Mouse (Mus musculus) brain, embryonic 14.5 days (tissue): ENCODE measurements at regions not wholly inside any gene's neighbourhood (a gene's known extent, or its start where the extent isn't known, plus 50 kb on each side); places are given as distances from the start of the nearest gene placed in this dataset.
A peak's percentile ranks its signal among the peaks of the same experiment; 100 is the strongest.

Source experiments
- DNase-seq: peaks from one replicate; pipeline ENCODE4 v3.0.0-alpha.2; 2011; ENCODE audit warnings: low read depth
- CTCF ChIP-seq: fragments of 200-500 bp; IDR thresholded peaks from 2 replicates; pipeline ENCODE4 v1.5.1; 2012; ENCODE audit warnings: inconsistent platforms, mild to moderate bottlenecking, moderate library complexity, borderline replicate concordance; ENCODE audit not compliant: insufficient read depth, insufficient read length; ENCODE audit errors: extremely low read depth
- POLR2A ChIP-seq: fragments of 200-500 bp; IDR thresholded peaks from 2 replicates; pipeline ENCODE4 v1.6.1; 2012; ENCODE audit warnings: mild to moderate bottlenecking, inconsistent platforms, borderline replicate concordance; ENCODE audit not compliant: poor library complexity, insufficient read depth, insufficient read length, severe bottlenecking; ENCODE audit errors: extremely low read depth

- DNase-seq = no peak
- TF ChIP-seq CTCF (no peak), POLR2A (no peak)
Measured at GRCm38 (mm10) chr8:33997676-33998075, 113.9 kb downstream of the Gm10131 start.

- no peak for DNase-seq
- no peak for TF ChIP-seq POLR2A
- no peak for TF ChIP-seq CTCF
Measured at GRCm38 (mm10) chr8:33992946-33993345, 118.6 kb downstream of the Gm10131 start.

- TF ChIP-seq POLR2A = no peak
- TF ChIP-seq CTCF = no peak
- no peak for DNase-seq
Measured at GRCm38 (mm10) chr8:33991917-33992875, 119.3 kb downstream of the Gm10131 start.

- peak; percentile 61 for DNase-seq
- TF ChIP-seq POLR2A (no peak), CTCF (no peak)
Measured at GRCm38 (mm10) chr8:33991165-33991916, 120.2 kb downstream of the Gm10131 start.

- TF ChIP-seq POLR2A (no peak), CTCF (no peak)
- DNase-seq = no peak
Measured at GRCm38 (mm10) chr8:33990039-33990438, 121.5 kb downstream of the Gm10131 start.

- TF ChIP-seq POLR2A (no peak), CTCF (no peak)
- no peak for DNase-seq
Measured at GRCm38 (mm10) chr8:33987755-33988104, 123.8 kb downstream of the Gm10131 start.

- TF ChIP-seq CTCF (no peak), POLR2A (no peak)
Measured at GRCm38 (mm10) chr8:33987091-33987754, 124.3 kb downstream of the Gm10131 start.

GRCm38 (mm10) chr8:33986657-33987056, 124.9 kb downstream of the Gm10131 start:
- TF ChIP-seq CTCF (no peak), POLR2A (no peak)
- DNase-seq = no peak

More at GRCm38 (mm10) chr8:33987091-33987754, 124.3 kb downstream of the Gm10131 start:
- DNase-seq = no peak

GRCm38 (mm10) chr8:33985430-33985977, 126.0 kb downstream of the Gm10131 start:
- DNase-seq = no peak
- TF ChIP-seq CTCF (no peak), POLR2A (no peak)

GRCm38 (mm10) chr8:33981629-33982028, 129.9 kb downstream of the Gm10131 start:
- TF ChIP-seq CTCF (peak; percentile 20; the same call in 1 of the 2 replicates), POLR2A (no peak)
- DNase-seq = no peak

GRCm38 (mm10) chr8:33980999-33981398, 130.5 kb downstream of the Gm10131 start:
- no peak for DNase-seq
- TF ChIP-seq POLR2A (no peak), CTCF (no peak)
